Mouse (Mus musculus) intestine, postnatal 0 days (tissue): Measurements from ENCODE around the gene Cryab. TPM values are rescaled to one million over a fixed set of nuclear protein-coding genes. Genes with fewer than 3 reads are reported as not detected.

ENCODE experiments used
- ATAC-seq: fragments of 200-750 bp; cut with Nextera tagmentation; 2 replicates; pipeline ENCODE4 v1.8.0; 2017; ENCODE audit warnings: mild to moderate bottlenecking, moderate TSS enrichment, moderate library complexity
- H3K27ac ChIP-seq: fragments of 300-500 bp; sonication (generic); 2 replicates; pipeline ENCODE4 v1.5.1; 2014; ENCODE audit warnings: mild to moderate bottlenecking, low read depth, low read length, moderate library complexity
- H3K27me3 ChIP-seq: fragments of 300-500 bp; sonication (generic); replicated peaks from 2 replicates; pipeline ENCODE4 v1.6.1; 2014; ENCODE audit warnings: low read length, mixed read lengths; ENCODE audit not compliant: control insufficient read depth, insufficient read depth
- H3K36me3 ChIP-seq: fragments of 300-500 bp; sonication (generic); 2 replicates; pipeline ENCODE4 v1.6.1; 2014; ENCODE audit warnings: mild to moderate bottlenecking, moderate library complexity; ENCODE audit not compliant: control insufficient read depth, insufficient read depth
- H3K4me1 ChIP-seq: fragments of 300-500 bp; sonication (generic); replicated peaks from 2 replicates; pipeline ENCODE4 v1.6.1; 2014; ENCODE audit warnings: antibody characterized with exemption, low read length, mixed read lengths; ENCODE audit not compliant: control insufficient read depth, insufficient read depth
- H3K4me2 ChIP-seq: fragments of 300-500 bp; sonication (generic); replicated peaks from 2 replicates; pipeline ENCODE4 v1.6.1; 2014; ENCODE audit warnings: low read depth, mild to moderate bottlenecking, moderate library complexity
- H3K4me3 ChIP-seq: fragments of 300-500 bp; sonication (generic); 2 replicates; pipeline ENCODE4 v1.5.1; 2014; ENCODE audit warnings: low read depth, low read length
- H3K9ac ChIP-seq: fragments of 300-500 bp; sonication (generic); 2 replicates; pipeline ENCODE4 v1.6.1; 2014; ENCODE audit warnings: mild to moderate bottlenecking, low read depth, low read length
- H3K9me3 ChIP-seq: fragments of 300-500 bp; sonication (generic); 2 replicates; pipeline ENCODE4 v1.6.1; 2016; ENCODE audit warnings: mixed run types; ENCODE audit not compliant: control insufficient read depth
- CTCF ChIP-seq: sonication (generic); IDR thresholded peaks from 2 replicates; pipeline ENCODE4 v1.5.1; 2016; ENCODE audit warnings: low read depth, mild to moderate bottlenecking, control low read depth, antibody characterized with exemption, moderate library complexity
- WGBS: fragments of 180-500 bp; shearing (Covaris S2); extraction: QIAGEN DNeasy Blood & Tissue Kit; methylation state at CpG from one replicate; pipeline ENCODE4 v1.1.7; 2014; 5-methylcytosine and 5-hydroxymethylcytosine counted together
- polyA plus RNA-seq: library from polyadenylated mRNA; unstranded; fragments of >200 nt; fragmentation: Nextera tagmentation; extraction: Ambion mirVana; gene quantifications from 2 replicates; pipeline ENCODE4 v1.2.1, GENCODE M21; 2015

Gene Cryab
- polyA plus RNA-seq, 1 experiment from 2014 or later, result 80.4 TPM

DNA sequence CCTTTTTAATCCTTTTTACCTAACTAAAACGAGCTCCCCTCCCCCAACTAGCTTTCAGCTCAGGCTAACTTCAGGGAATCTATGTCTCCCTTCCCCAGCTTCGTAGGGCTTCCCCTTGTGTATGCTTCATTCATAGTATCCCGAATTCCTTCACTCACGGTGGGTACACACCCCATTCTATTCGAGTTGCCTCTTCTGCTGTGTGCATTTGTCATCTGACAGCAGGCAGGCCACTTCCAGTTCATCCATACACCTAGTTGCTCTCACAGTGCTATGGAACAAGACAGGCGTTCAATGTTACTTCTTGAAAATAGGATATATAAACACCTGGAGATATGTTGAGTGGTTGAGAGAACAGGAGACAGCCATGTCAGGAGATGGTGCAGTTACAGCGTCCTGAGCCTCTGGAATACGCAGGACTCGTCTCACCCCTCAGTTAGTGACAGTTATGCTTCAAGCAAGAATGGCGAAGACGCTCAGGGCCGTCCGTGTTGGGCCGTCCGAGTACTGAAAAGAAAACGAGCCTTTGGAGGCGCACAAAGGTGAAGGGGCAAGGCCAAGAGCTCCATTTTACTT lies 16.5 kb downstream of the Cryab start:
- no peaks in the 10 kb centered on the region for H3K4me1 ChIP-seq

DNA sequence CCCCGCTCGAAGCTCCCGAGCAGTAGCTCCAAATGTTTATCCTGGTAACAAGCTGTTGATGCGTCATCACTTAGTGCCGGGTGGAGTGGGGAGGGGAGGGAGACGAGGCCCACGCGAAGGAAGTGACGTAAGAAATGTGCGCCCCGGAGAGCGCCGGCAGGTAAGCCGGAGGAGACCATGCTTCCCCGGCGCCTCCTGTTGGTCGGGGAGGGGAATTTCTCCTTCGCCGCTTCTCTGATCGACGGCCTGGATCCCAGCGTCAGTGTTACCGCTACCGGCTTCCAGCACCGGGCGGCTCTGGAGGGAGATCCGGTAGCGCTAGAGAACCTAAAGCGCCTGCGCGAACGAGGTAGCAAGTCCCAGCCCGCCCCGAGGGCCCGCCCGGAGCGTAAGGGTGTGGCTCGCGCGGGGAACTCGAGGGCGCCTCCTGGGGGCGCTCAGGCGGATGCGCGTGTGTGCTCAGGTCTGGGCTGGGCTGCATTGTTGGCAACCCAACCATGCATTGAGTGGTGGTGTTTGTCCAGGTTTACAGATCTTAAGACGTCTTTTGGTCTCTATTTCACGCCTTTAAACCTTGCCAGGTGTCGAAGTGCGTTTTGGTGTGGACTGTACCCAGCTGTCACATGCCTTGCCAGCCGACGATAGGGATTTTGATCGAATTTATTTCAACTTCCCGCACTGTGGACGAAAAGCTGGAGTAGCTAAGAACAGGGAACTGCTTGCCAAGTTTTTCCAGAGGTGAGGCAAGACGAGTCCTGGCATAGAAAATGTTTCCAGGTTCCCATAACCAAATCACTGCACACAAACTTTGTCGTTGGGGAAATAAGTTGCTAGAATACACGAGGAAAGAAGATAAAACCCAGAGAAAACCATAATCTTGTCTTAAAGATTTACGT lies 17.2 kb downstream of the Cryab start, which contains the start of gene Fdxacb1:
Gene Fdxacb1 (plus strand): TSS at position 130 of the 896 bp plus-strand sequence.
- peak; percentile 93 for TF ChIP-seq CTCF
- no peaks in the 10 kb centered on the region for H3K9me3 ChIP-seq
- 2% methylated on average over 59 of the region's 59 CpGs for WGBS
- H3K36me3 ChIP-seq, result peaks cover 10% of the 10 kb centered on the region; the same call in 1 of the 2 replicates
- H3K9ac ChIP-seq, result peak within 1 kb of the TSS; percentile 56
- H3K27me3 ChIP-seq, result no peaks in the 10 kb centered on the region
- H3K4me1 ChIP-seq, result no peaks in the 10 kb centered on the region
- peak within 1 kb of the TSS; percentile 73 for H3K4me2 ChIP-seq
- H3K27ac ChIP-seq, result peak within 1 kb of the TSS; percentile 83
- peak within 1 kb of the TSS; percentile 57 for H3K4me3 ChIP-seq
- peak; percentile 98 for ATAC-seq

More for the DNA sequence above, 16.5 kb downstream of the Cryab start:
- ATAC-seq, result no peak; the same call in 1 of the 2 replicates
- TF ChIP-seq CTCF, result no peak
- Histone ChIP-seq H3K9ac (peak overlapping the region; percentile 56), H3K9me3 (no peaks in the 10 kb centered on the region), H3K4me3 (peak overlapping the region; percentile 57), H3K27me3 (no peaks in the 10 kb centered on the region), H3K27ac (peak overlapping the region; percentile 83), H3K4me2 (peak overlapping the region; percentile 73), H3K36me3 (peaks cover 14% of the 10 kb centered on the region; the same call in 1 of the 2 replicates)
- 3% methylated on average over 17 of the region's 17 CpGs for WGBS

- 0 out of 2 replicates have a peak, but pooled peaks cover 4% of the 10 kb centered on the region for H3K4me1 ChIP-seq
- peaks cover 5% of the 10 kb centered on the region; the same call in 1 of the 2 replicates for H3K36me3 ChIP-seq
- no peak for TF ChIP-seq CTCF
- 92% methylated on average over 2 of the region's 2 CpGs for WGBS
- no peak overlapping the region for H3K4me3 ChIP-seq
- H3K27ac ChIP-seq, result no peak overlapping the region
- no peaks in the 10 kb centered on the region for H3K27me3 ChIP-seq
- ATAC-seq, result no peak
- no peaks in the 10 kb centered on the region for H3K9me3 ChIP-seq
- H3K4me2 ChIP-seq, result no peak overlapping the region
- no peak overlapping the region for H3K9ac ChIP-seq
These were observed 18.9 kb downstream of the Cryab start for GRCm38 (mm10) chr9:50770011-50770410.

DNA sequence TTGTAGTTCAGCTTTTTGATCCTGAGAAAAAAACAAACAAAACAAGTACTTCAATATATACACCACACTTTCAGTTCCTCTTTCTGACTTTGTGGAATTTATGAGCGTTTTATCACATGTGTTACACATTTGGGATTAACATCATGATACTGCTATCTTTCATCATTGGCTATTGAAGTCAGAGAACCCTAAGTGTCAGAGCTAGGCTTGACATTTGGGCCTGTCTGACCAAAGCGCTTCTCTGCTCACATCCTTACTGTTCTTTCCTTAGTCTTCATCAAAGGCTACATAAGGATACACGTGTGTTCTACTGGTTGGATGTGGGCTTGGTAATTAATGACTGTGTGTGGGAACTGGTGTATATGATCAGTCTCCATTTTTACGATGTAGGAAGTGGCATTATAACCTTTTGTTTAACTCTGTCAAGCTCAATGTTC lies 22.9 kb downstream of the Cryab start:
- Histone ChIP-seq H3K27me3 (no peaks in the 10 kb centered on the region), H3K9me3 (no peaks in the 10 kb centered on the region), H3K9ac (no peak overlapping the region), H3K4me1 (0 out of 2 replicates have a peak, but pooled peaks cover 4% of the 10 kb centered on the region), H3K36me3 (peaks cover 8% of the 10 kb centered on the region), H3K27ac (no peak overlapping the region), H3K4me3 (peak overlapping the region; percentile 89; the same call in 1 of the 2 replicates), H3K4me2 (peak overlapping the region; percentile 96)
- TF ChIP-seq CTCF, result no peak
- WGBS, result 43% methylated on average over 4 of the region's 4 CpGs
- no peak for ATAC-seq

DNA sequence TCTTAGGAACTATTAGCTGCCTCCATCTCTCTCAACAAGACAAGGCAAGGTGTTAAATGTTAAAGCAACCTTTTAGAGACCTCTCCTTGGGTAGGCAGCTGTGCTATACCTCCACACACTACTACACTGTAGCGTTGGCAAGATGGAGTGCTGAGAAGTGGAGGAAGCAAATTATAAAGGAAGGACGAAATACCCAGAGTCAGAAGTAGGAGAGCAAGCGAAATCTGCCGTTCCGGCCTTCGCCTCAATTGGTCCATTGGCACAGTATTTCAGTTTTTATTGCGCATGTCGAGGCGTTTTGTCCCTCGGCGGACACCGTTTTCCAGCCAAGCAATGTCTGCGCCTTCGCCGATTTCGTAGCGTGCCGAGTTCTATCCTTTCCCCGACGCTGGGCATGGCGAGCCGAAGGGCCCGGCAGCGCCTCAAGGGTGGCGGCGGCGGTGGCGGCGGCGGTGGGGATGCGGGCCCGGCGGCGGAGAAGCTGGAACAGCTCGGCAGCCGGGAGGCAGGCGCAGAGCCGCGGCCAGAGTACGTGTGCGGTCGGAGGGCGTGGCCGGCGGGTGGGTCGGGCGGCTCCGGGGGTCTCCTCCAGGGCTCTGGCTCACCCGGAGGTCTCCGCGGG lies 24.0 kb downstream of the Cryab start, which contains the start of the genes Alg9 and 1110032A03Rik:
Gene Alg9 (plus strand): TSS at position 29 of the 622 bp plus-strand sequence.
Gene 1110032A03Rik (minus strand): TSS at position 530 of the 622 bp plus-strand sequence.
- H3K27ac ChIP-seq, result peak within 1 kb of the TSS; percentile 88
- H3K4me3 ChIP-seq, result peak within 1 kb of the TSS; percentile 89
- no peaks in the 10 kb centered on the region for H3K27me3 ChIP-seq
- ATAC-seq, result peak; percentile 48; the same call in 1 of the 2 replicates
- H3K9me3 ChIP-seq, result no peaks in the 10 kb centered on the region
- under 1% methylated on average over 51 of the region's 51 CpGs for WGBS
- TF ChIP-seq CTCF, result no peak
- H3K4me1 ChIP-seq, result 0 out of 2 replicates have a peak, but pooled peaks cover 4% of the 10 kb centered on the region
- peak within 1 kb of the TSS; percentile 84 for H3K9ac ChIP-seq
- peak within 1 kb of the TSS; percentile 96 for H3K4me2 ChIP-seq
- peaks cover 18% of the 10 kb centered on the region for H3K36me3 ChIP-seq
